Mouse (Mus musculus): ENCODE data around the gene Aunip.

Aunip gene

GRCm38 (mm10) chr4:134555956-134556580, 45.3 kb downstream of the Aunip start:
- DNase-seq, result peak; percentile 53 to 65

DNA sequence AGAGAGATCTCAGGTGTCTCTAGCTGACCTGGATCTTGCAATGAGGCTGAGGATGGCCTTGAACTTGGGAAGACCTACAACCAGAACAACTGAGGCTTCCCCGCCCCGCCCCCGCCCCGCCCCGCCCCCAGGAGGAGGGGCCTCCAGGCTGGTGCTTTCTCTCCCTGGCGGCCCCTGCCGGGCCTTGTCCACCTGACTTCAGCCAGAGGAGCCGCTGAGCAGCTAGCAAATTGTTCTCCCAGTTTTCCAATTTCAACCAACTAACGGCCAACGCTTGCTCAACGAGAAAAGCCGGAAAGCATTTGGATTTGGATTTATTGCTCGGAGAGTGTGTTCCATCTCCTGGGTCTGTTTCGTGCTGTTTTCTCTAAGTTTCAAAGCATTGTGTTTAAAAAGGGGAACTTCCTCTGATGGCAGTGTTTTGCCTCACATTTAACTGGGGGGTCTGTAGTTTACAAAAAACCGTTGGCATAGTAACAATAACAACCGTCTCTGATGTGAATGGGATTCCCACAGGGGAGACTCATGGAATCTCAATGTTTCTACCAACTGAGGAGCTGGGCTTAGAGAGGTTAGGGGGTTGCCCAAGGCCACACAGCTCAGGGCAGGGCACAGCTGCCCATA, 46.9 kb downstream of the Aunip start:
- DNase-seq, result no peak

GRCm38 (mm10) chr4:134558570-134559113, 47.8 kb downstream of the Aunip start:
- no peak for DNase-seq

GRCm38 (mm10) chr4:134559154-134559553, 48.4 kb downstream of the Aunip start:
- no peak for DNase-seq

GRCm38 (mm10) chr4:134560699-134561098, 49.9 kb downstream of the Aunip start:
- no peak for DNase-seq

DNA sequence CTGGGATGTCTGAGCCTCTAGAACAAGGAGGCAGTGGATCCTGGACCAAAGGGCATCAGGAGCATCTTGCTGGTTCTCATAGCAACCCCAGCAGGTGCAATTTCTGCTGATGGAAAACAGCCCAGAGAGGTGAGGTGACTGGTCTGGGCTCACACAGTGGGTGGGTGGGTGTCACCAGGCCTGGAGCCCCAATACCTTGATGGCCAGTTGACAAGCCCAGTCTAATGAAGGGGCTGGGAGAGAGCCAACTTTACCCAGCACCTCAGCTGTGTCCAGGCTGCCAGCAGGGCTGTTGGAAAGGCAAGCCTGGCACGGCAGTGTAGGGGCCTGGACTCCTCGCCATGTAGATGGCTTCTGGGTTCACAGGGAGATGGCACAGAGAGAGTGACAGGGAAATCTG, 51.2 kb downstream of the Aunip start:
- DNase-seq, result peak; percentile 49 to 51

DNA sequence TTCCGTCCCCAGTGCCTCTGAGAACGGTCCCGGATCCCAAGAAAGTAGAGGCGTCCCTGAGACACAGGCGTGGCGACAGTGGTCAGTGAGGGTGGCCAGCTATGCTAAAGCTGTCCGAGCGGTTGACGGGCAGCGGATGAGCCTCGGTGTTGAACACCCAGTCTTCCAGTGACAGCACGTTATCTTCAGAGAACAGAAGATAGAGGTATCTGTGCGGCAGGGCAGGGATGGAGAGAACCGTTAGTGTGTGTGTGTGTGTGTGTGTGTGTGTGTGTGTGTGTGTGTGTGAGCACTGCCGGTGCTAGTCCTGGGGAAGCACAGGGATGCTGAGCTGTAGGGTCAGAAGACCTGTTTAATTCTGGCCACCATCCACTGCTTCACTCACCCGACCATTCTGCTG, 52.8 kb downstream of the Aunip start:
- DNase-seq, result no peak

DNA sequence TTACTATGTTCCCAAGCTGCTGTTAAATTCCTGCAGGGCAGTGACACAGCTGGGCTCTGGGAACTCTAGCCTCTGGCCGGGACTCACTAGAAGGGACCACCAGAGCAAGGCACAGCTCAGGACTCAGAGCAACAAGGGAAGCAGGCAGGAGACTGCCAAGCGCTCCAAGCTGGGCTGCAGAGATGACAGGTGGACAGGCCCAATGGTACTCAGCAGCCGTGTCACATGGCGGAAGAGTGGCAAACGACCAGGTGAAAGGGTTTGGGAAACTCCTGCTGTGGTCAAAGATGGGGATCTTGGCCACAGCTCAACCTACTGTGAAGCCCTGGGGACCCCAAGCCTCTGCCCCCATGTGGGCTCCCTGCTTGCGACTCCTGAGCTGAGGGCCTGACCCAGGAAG, 53.3 kb downstream of the Aunip start:
- no peak for DNase-seq

DNA sequence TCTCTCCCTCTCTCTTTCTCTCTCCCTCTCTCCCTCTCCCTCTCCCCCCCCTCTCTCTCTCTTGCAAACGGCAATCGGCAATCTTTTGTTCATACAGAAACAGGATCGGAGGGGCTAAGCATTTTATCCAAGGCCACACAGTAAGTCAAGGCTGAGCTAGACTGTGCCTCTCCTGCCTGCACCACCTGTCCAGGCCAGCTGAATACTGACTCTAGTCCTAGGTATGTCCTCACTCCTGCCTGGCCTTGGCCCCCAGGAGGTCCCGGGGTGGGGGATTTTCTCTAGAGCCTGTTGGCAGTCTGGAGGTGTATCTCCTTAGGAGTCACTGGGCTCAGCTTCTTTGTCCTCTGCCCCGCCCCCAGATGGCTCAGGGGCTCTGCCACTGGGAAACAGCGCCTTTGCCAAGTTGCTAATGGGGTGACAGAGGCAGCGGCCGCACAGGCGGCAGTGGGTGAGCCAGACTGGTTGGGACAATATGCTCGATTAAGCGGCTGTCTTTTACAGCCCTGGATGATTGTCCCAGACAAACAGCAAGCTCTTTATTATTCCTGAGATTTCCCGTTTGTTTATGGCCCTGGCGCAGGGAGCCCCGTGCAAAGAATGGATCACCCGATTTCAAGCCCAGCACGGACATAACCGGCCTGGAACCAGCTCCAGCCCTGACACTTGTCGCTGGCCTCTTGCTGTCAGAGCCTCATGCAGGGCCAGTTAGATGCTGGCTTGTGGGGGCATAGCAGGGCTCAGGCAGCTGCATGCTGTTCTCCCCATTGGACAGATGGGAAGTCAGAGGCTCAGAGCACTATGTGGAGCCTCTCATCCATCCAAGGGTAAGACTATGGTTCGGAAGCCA, 56.8 kb downstream of the Aunip start:
- DNase-seq, result peak in 1 of 2 experiments; percentile 50

- peak in 1 of 2 experiments; percentile 41 for DNase-seq
Measured at GRCm38 (mm10) chr4:134569205-134569604, 58.4 kb downstream of the Aunip start.

GRCm38 (mm10) chr4:134569831-134570230, 59.0 kb downstream of the Aunip start:
- no peak for DNase-seq

GRCm38 (mm10) chr4:134570704-134571451, 60.1 kb downstream of the Aunip start:
- no peak for DNase-seq

DNA sequence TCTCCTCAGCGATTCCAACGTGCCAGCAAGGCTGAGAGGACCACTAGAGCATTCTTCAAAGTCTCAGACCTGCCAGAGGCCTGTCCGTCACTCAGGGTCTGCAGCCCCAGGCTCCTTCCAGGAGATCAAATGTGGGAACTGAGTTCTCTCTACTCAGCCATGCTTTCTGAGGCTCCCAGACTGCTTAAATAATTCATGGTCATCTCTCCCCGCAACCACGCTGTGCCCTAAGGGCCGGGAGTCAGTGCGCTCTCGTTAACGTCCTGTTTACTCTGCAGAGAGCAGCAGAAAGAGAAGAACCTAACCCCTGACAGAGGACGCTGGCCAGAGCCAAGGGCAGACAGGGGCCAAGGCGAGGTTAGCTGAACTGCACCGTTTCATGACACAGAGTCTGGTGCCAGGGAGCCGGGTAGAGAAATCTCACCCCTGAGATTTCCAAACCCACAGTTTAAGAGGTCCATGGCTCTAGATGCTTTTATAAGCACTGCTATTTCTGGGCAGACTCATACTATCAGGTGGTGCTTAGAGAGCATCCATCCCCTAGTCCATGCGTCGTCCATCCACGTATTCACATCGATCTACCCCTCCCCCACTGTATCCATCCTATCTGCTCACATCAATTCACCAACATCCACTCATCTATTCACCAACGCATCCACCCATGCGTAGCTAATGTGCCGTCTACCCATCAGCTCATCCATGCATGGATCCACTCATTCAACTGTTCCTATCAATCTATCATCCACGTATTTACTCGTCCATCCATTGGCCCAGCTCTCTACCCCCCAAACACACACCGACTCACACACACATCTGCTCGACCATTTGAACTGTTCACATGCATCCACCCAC, 61.9 kb downstream of the Aunip start:
- no peak for DNase-seq
